Mouse (Mus musculus) c-Kit-positive CD71-negative TER-119-negative erythroid progenitor cells, embryonic 14.5 days (primary cell): Measurements from ENCODE around the gene Pitpnm3.
"Not testable (repeated sequence)": the region's sequence is repeated elsewhere in the genome, so short reads cannot be mapped to it uniquely, and the experiment has no call there.

Experiments used
- DNase-seq: peaks from one replicate; pipeline ENCODE4 v3.0.0-alpha.2; 2013; ENCODE audit warnings: low read depth

Gene Pitpnm3

GRCm38 (mm10) chr11:72135383-72136158, at the start of gene Pitpnm3:
Gene Pitpnm3, minus strand, starts transcription at chr11:72135778.
- DNase-seq = no peak

GRCm38 (mm10) chr11:72184252-72184651, 48.7 kb upstream of the Pitpnm3 start:
- no peak for DNase-seq

GRCm38 (mm10) chr11:72181136-72181535, 45.6 kb upstream of the Pitpnm3 start:
- DNase-seq = no peak

- no peak for DNase-seq
Observed at GRCm38 (mm10) chr11:72180556-72180955, 45.0 kb upstream of the Pitpnm3 start.

- DNase-seq = no peak
Observed at GRCm38 (mm10) chr11:72176553-72176952, 41.0 kb upstream of the Pitpnm3 start.

- DNase-seq = no peak
Observed at GRCm38 (mm10) chr11:72175966-72176365, 40.4 kb upstream of the Pitpnm3 start.

- DNase-seq = no peak
Observed at GRCm38 (mm10) chr11:72174721-72175120, 39.1 kb upstream of the Pitpnm3 start.

GRCm38 (mm10) chr11:72173506-72173905, 37.9 kb upstream of the Pitpnm3 start:
- no peak for DNase-seq

GRCm38 (mm10) chr11:72171906-72172305, 36.3 kb upstream of the Pitpnm3 start:
- not testable (repeated sequence) for DNase-seq

- no peak for DNase-seq
Observed at GRCm38 (mm10) chr11:72169871-72170270, 34.3 kb upstream of the Pitpnm3 start.

GRCm38 (mm10) chr11:72163198-72163597, 27.6 kb upstream of the Pitpnm3 start:
- DNase-seq = no peak

- no peak for DNase-seq
Observed at GRCm38 (mm10) chr11:72156624-72157023, 21.0 kb upstream of the Pitpnm3 start.

GRCm38 (mm10) chr11:72155981-72156428, 20.4 kb upstream of the Pitpnm3 start:
- no peak for DNase-seq

- DNase-seq = no peak
Observed at GRCm38 (mm10) chr11:72155186-72155980, 19.8 kb upstream of the Pitpnm3 start.

- DNase-seq = no peak
Observed at GRCm38 (mm10) chr11:72153122-72153862, 17.7 kb upstream of the Pitpnm3 start.

GRCm38 (mm10) chr11:72151120-72151519, 15.5 kb upstream of the Pitpnm3 start:
- no peak for DNase-seq

- DNase-seq = no peak
Observed at GRCm38 (mm10) chr11:72147910-72148309, 12.3 kb upstream of the Pitpnm3 start.

- no peak for DNase-seq
Observed at GRCm38 (mm10) chr11:72145877-72146248, 10.3 kb upstream of the Pitpnm3 start.

- peak; percentile 30 for DNase-seq
Observed at GRCm38 (mm10) chr11:72145182-72145876, 9.8 kb upstream of the Pitpnm3 start.

- no peak for DNase-seq
Observed at GRCm38 (mm10) chr11:72142889-72143288, 7.3 kb upstream of the Pitpnm3 start.

- no peak for DNase-seq
Observed at GRCm38 (mm10) chr11:72140198-72140597, 4.6 kb upstream of the Pitpnm3 start.
